ENCODE assay signal across 25 mouse cellular contexts in genomic region chr6:121304630-121305029, GRCm38 (mm10). TPM values are rescaled to one million over a fixed set of nuclear protein-coding genes. Genes with fewer than 3 reads are reported as not detected.
DNase-seq lines count a peak whose midpoint lies in the region; ATAC-seq lines count a peak whose summit lies in the region.
"Had no signal": no experiment of that assay in that cellular context is flagged by ENCODE, and none has a peak within 500 bp of the region (broad histone marks: within the 10 kb centered on the region; RNA-seq: fewer than 3 reads in every experiment).

No protein-coding gene starts in this region.

- no peak overlapping the region for H3K4me2 ChIP-seq in intestine, embryonic 16.5 days (ENCODE audit: low read depth, low read length)
- H3K4me2 ChIP-seq in intestine, embryonic 15.5 days (replicated peaks): no peak overlapping the region
- H3K4me2 ChIP-seq in liver, embryonic 15.5 days: peak overlapping the region; percentile 13; the same call in 1 of the 2 replicates
- H3K4me2 ChIP-seq: heart, embryonic 13.5 days; hindbrain, embryonic 14.5 days; limb, embryonic 15.5 days; midbrain, embryonic 11.5 days; stomach, embryonic 15.5 days had no signal

- peaks cover 3% of the 10 kb centered on the region; the same call in 1 of the 2 replicates for H3K4me1 ChIP-seq in intestine, embryonic 16.5 days (ENCODE audit: control insufficient read depth, insufficient read depth, low read length)
- H3K4me1 ChIP-seq in intestine, embryonic 15.5 days (replicated peaks): 0 out of 2 replicates have a peak, but pooled peaks cover 8% of the 10 kb centered on the region
- H3K4me1 ChIP-seq in liver, embryonic 15.5 days (replicated peaks): peaks cover 17% of the 10 kb centered on the region; the same call in 1 of the 2 replicates

- WGBS in intestine, embryonic 16.5 days: 75% methylated on average over 9 of the region's 9 CpGs
- 80% methylated on average over 9 of the region's 9 CpGs for WGBS in intestine, embryonic 15.5 days
- WGBS in liver, embryonic 15.5 days (ENCODE audit: insufficient replicate concordance): 64% methylated on average over 9 of the region's 9 CpGs

- H3K9ac ChIP-seq in intestine, embryonic 16.5 days (ENCODE audit: low read depth, low read length): no peak overlapping the region
- no peak overlapping the region for H3K9ac ChIP-seq in intestine, embryonic 15.5 days
- no peak overlapping the region for H3K9ac ChIP-seq in liver, embryonic 15.5 days
- H3K9ac ChIP-seq: heart, embryonic 13.5 days; hindbrain, embryonic 14.5 days; limb, embryonic 15.5 days; stomach, embryonic 15.5 days had no signal

- no peaks in the 10 kb centered on the region for H3K27me3 ChIP-seq in intestine, embryonic 16.5 days (replicated peaks; ENCODE audit: control insufficient read depth, insufficient read depth, low read length)
- H3K27me3 ChIP-seq in intestine, embryonic 15.5 days (replicated peaks): no peaks in the 10 kb centered on the region
- peaks cover 2% of the 10 kb centered on the region; the same call in 1 of the 2 replicates for H3K27me3 ChIP-seq in liver, embryonic 15.5 days
- H3K27me3 ChIP-seq: heart, embryonic 13.5 days; limb, embryonic 15.5 days; stomach, embryonic 15.5 days had no signal

- H3K36me3 ChIP-seq in intestine, embryonic 16.5 days (ENCODE audit: control insufficient read depth, insufficient read depth, low read length): no peaks in the 10 kb centered on the region
- no peaks in the 10 kb centered on the region for H3K36me3 ChIP-seq in intestine, embryonic 15.5 days
- H3K36me3 ChIP-seq in liver, embryonic 15.5 days (replicated peaks): no peaks in the 10 kb centered on the region
- H3K36me3 ChIP-seq: forebrain, embryonic 10.5 days; heart, embryonic 13.5 days; limb, embryonic 15.5 days; stomach, embryonic 15.5 days had no signal

- no peak overlapping the region for H3K4me3 ChIP-seq in intestine, embryonic 16.5 days (ENCODE audit: low read length)
- H3K4me3 ChIP-seq in intestine, embryonic 15.5 days (replicated peaks): no peak overlapping the region
- no peak overlapping the region for H3K4me3 ChIP-seq in liver, embryonic 15.5 days (replicated peaks)
- H3K4me3 ChIP-seq: forebrain, embryonic 10.5 days; heart, embryonic 13.5 days; limb, embryonic 15.5 days; stomach, embryonic 15.5 days had no signal

- no peak overlapping the region for H3K27ac ChIP-seq in intestine, embryonic 16.5 days (ENCODE audit: low read length)
- H3K27ac ChIP-seq in intestine, embryonic 15.5 days: no peak overlapping the region
- peak overlapping the region; percentile 57 for H3K27ac ChIP-seq in liver, embryonic 15.5 days (replicated peaks)
- H3K27ac ChIP-seq: forebrain, embryonic 10.5 days; heart, embryonic 13.5 days; hindbrain, embryonic 14.5 days; limb, embryonic 15.5 days; stomach, embryonic 15.5 days had no signal

- peak; percentile 63; the same call in 1 of the 2 replicates for ATAC-seq in intestine, embryonic 16.5 days
- no peak for ATAC-seq in intestine, embryonic 15.5 days
- no peak for ATAC-seq in liver, embryonic 15.5 days (ENCODE audit: insufficient read depth)
- ATAC-seq: CD4-positive, CD25-positive, alpha-beta regulatory T cell, adult 4 months; forebrain, embryonic 16.5 days; inflammation-experienced regulatory T-cells, adult 6 months; lung, postnatal 0 days had no signal

- peak; percentile 85 for DNase-seq in kidney, adult 8-10 months
- peak; percentile 82 for DNase-seq in kidney, postnatal 14 days
- DNase-seq in urinary bladder, postnatal 25 days (ENCODE audit: low spot score): no peak
- no peak for DNase-seq in adrenal gland, postnatal 25 days
- no peak for DNase-seq in lung, postnatal 14 days
- DNase-seq: cerebellum, adult 9-11 months; gastrocnemius, postnatal 14 days; heart, adult 18-20 months; layer of hippocampus, postnatal 36 days; left cerebral cortex, postnatal 4 days; thymus, postnatal 25 days had no signal

- no peaks in the 10 kb centered on the region for H3K9me3 ChIP-seq in intestine, embryonic 16.5 days (ENCODE audit: control insufficient read depth, low read length)
- no peaks in the 10 kb centered on the region for H3K9me3 ChIP-seq in intestine, embryonic 15.5 days
- no peaks in the 10 kb centered on the region for H3K9me3 ChIP-seq in liver, embryonic 15.5 days (replicated peaks)
- H3K9me3 ChIP-seq: forebrain, embryonic 10.5 days; heart, embryonic 13.5 days; limb, embryonic 15.5 days; stomach, embryonic 15.5 days had no signal

RNA-seq across cellular contexts. Expression of gene Slc6a13, which starts 4.6 kb away (rescaled TPM):
- 0.77 and 1.4 TPM in 2 replicates for polyA plus RNA-seq in intestine, embryonic 16.5 days (2015; fragmentation: Nextera tagmentation; extraction: Ambion mirVana)
- 1.3 and 1.6 TPM in 2 replicates for polyA plus RNA-seq in intestine, embryonic 15.5 days (2015; fragmentation: Nextera tagmentation; extraction: Ambion mirVana)
- polyA plus RNA-seq in liver, embryonic 15.5 days (2015; fragmentation: Nextera tagmentation; extraction: Ambion mirVana): 34.1 and 39.1 TPM in 2 replicates
- total RNA-seq in adrenal gland, postnatal 25 days (2021): 1.4 and 2.3 TPM in 2 replicates

RNA-seq across cellular contexts. Expression of gene Slc6a12, which starts 38.2 kb away (rescaled TPM):
- 0.06 and 0.22 TPM in 2 replicates for polyA plus RNA-seq in intestine, embryonic 16.5 days (2015; fragmentation: Nextera tagmentation; extraction: Ambion mirVana)
- polyA plus RNA-seq in intestine, embryonic 15.5 days (2015; fragmentation: Nextera tagmentation; extraction: Ambion mirVana): 0.11 and 0.19 TPM in 2 replicates
- polyA plus RNA-seq in liver, embryonic 15.5 days (2015; fragmentation: Nextera tagmentation; extraction: Ambion mirVana): 2.5 and 2.9 TPM in 2 replicates
- 0.36 and 1.1 TPM in 2 replicates for total RNA-seq in adrenal gland, postnatal 25 days (2021)
- total RNA-seq: heart, adult 18-20 months had no signal
- polyA plus RNA-seq: CD4-positive, CD25-positive, alpha-beta regulatory T cell, adult 4 months; embryonic facial prominence, embryonic 11.5 days; heart, embryonic 13.5 days; inflammation-experienced regulatory T-cells, adult 6 months; lung, postnatal 0 days had no signal

RNA-seq across cellular contexts. Expression of gene Usp18, which starts 58.9 kb away (rescaled TPM):
- 2.6 and 2.8 TPM in 2 replicates for polyA plus RNA-seq in intestine, embryonic 16.5 days (2015; fragmentation: Nextera tagmentation; extraction: Ambion mirVana)
- polyA plus RNA-seq in intestine, embryonic 15.5 days (2015; fragmentation: Nextera tagmentation; extraction: Ambion mirVana): 2.8 and 3.5 TPM in 2 replicates
- 9.5 and 10.9 TPM in 2 replicates for polyA plus RNA-seq in liver, embryonic 15.5 days (2015; fragmentation: Nextera tagmentation; extraction: Ambion mirVana)
- total RNA-seq in adrenal gland, postnatal 25 days (2021): 1.4 and 2.2 TPM in 2 replicates
- total RNA-seq: left cerebral cortex, postnatal 4 days had no signal

Comparison
In these comparisons a context has a peak if more than half of its experiments do, and no peak if none do; other contexts are left out.
1. DNase-seq: peak in kidney, adult 8-10 months (2 of 2) and kidney, postnatal 14 days (single experiment); none in urinary bladder, postnatal 25 days (single experiment), adrenal gland, postnatal 25 days (single experiment) and lung, postnatal 14 days (single experiment).
2. RNA of gene Slc6a13, which starts 4.6 kb away (polyA plus RNA-seq): 34.1 to 39.1 TPM in liver, embryonic 15.5 days; 0.77 to 1.4 TPM in intestine, embryonic 16.5 days and 1.3 to 1.6 TPM in intestine, embryonic 15.5 days; every median in the first group is over 10 times any median in the second.